Mouse (Mus musculus) MEL (cell line): ENCODE measurements around the gene Olfr279. TPM values are rescaled to one million over a fixed set of nuclear protein-coding genes. Genes with fewer than 3 reads are reported as not detected.
A peak's percentile ranks its signal among the peaks of the same experiment; 100 is the strongest.

Source experiments
- DNase-seq: peaks from one replicate; pipeline ENCODE4 v3.0.0; 2011; ENCODE audit warnings: low read depth, low spot score
- H3K27ac ChIP-seq: 2 replicates; pipeline ENCODE4 v1.5.1; 2012; ENCODE audit warnings: low read depth, mild to moderate bottlenecking, control low read depth, low read length, moderate library complexity; ENCODE audit not compliant: control insufficient read depth
- H3K27me3 ChIP-seq, 2 experiments: fragments of 150-350 bp in 1 of 2; sonication (generic) in 1 of 2; 2 replicates each; pipeline ENCODE4 v1.6.1; 2012; ENCODE audit warnings: low read length in 2 of 2, mild to moderate bottlenecking in 2 of 2, improper control_type of control experiment in 1 of 2, moderate library complexity in 1 of 2; ENCODE audit not compliant: insufficient read depth in 2 of 2, control insufficient read depth in 1 of 2
- H3K36me3 ChIP-seq, 2 experiments: 2 replicates each; pipeline ENCODE4 v1.6.1; 2012 to 2014; ENCODE audit warnings: low read length in 2 of 2, improper control_type of control experiment in 1 of 2, inconsistent platforms in 1 of 2, mild to moderate bottlenecking in 1 of 2; ENCODE audit not compliant: insufficient read depth in 2 of 2, control insufficient read depth in 1 of 2
- H3K4me1 ChIP-seq, 2 experiments: fragments of 150-350 bp in 1 of 2; sonication (generic) in 1 of 2; 2 replicates each; pipeline ENCODE4 v1.6.1; 2012; ENCODE audit warnings: low read length in 2 of 2, improper control_type of control experiment in 1 of 2, mild to moderate bottlenecking in 1 of 2; ENCODE audit not compliant: insufficient read depth in 2 of 2, control insufficient read depth in 1 of 2
- H3K4me3 ChIP-seq, 2 experiments: fragments of 150-350 bp in 1 of 2; sonication (generic) in 1 of 2; 2 replicates each; pipeline ENCODE4 v1.5.1; 2012; ENCODE audit warnings: low read depth in 2 of 2, low read length in 2 of 2, mild to moderate bottlenecking in 2 of 2, moderate library complexity in 2 of 2, control low read depth in 1 of 2, improper control_type of control experiment in 1 of 2; ENCODE audit not compliant: control insufficient read depth in 1 of 2, insufficient read depth in 1 of 2
- H3K79me2 ChIP-seq: 2 replicates; pipeline ENCODE4 v1.6.1; 2012; ENCODE audit warnings: mild to moderate bottlenecking, low read length, moderate library complexity; ENCODE audit not compliant: control insufficient read depth, poor library complexity, insufficient read depth
- H3K9ac ChIP-seq: 2 replicates; pipeline ENCODE4 v1.6.1; 2012; ENCODE audit warnings: low read depth, mild to moderate bottlenecking, control low read depth, low read length, moderate library complexity; ENCODE audit not compliant: control insufficient read depth, poor library complexity, severe bottlenecking
- H3K9me3 ChIP-seq: fragments of 150-350 bp; sonication (generic); replicated peaks from 2 replicates; pipeline ENCODE4 v1.6.1; 2012; ENCODE audit warnings: mild to moderate bottlenecking, low read length, improper control_type of control experiment, moderate library complexity; ENCODE audit not compliant: insufficient read depth
- BHLHE40 ChIP-seq: IDR thresholded peaks from 2 replicates; pipeline ENCODE4 v1.6.1; 2012; ENCODE audit warnings: low read depth, mild to moderate bottlenecking, inconsistent platforms, low read length, improper control_type of control experiment, borderline replicate concordance
- CHD2 ChIP-seq: IDR thresholded peaks from 2 replicates; pipeline ENCODE4 v1.6.1; 2011; ENCODE audit warnings: low read length, improper control_type of control experiment
- CTCF ChIP-seq, 3 experiments: IDR thresholded peaks in 2 of 3; conservative IDR thresholded peaks in 1 of 3; 2 replicates each; pipeline ENCODE4 v1.5.1; 2011 to 2012; ENCODE audit warnings: low read length in 3 of 3, low read depth in 2 of 3, mild to moderate bottlenecking in 2 of 3, improper control_type of control experiment in 1 of 3, inconsistent platforms in 1 of 3, mixed read lengths in 1 of 3, moderate library complexity in 1 of 3; ENCODE audit not compliant: control insufficient read depth in 1 of 3, insufficient read depth in 1 of 3, poor library complexity in 1 of 3, severe bottlenecking in 1 of 3
- E2F4 ChIP-seq: IDR thresholded peaks from 2 replicates; pipeline ENCODE4 v1.6.1; 2011; ENCODE audit warnings: low read depth, low read length, improper control_type of control experiment, borderline replicate concordance
- ELF1 ChIP-seq: IDR thresholded peaks from 2 replicates; pipeline ENCODE4 v1.6.1; 2014; ENCODE audit warnings: low read depth, mild to moderate bottlenecking, inconsistent platforms, low read length, improper control_type of control experiment, moderate library complexity
- EP300 ChIP-seq, 2 experiments: IDR thresholded peaks; 2 replicates each; pipeline ENCODE4 v1.6.1; 2011; ENCODE audit warnings: improper control_type of control experiment in 2 of 2, low read length in 2 of 2, low read depth in 1 of 2, mild to moderate bottlenecking in 1 of 2
- ETS1 ChIP-seq: IDR thresholded peaks from 2 replicates; pipeline ENCODE4 v1.6.1; 2012; ENCODE audit warnings: low read depth, mild to moderate bottlenecking, inconsistent platforms, low read length, improper control_type of control experiment, moderate library complexity
- GABPA ChIP-seq: IDR thresholded peaks from 2 replicates; pipeline ENCODE4 v1.6.1; 2012; ENCODE audit warnings: low read depth, mild to moderate bottlenecking, inconsistent platforms, low read length, improper control_type of control experiment, moderate library complexity
- GATA1 ChIP-seq: IDR thresholded peaks from 2 replicates; pipeline ENCODE4 v1.6.1; 2011; ENCODE audit warnings: low read depth, low read length, improper control_type of control experiment
- JUND ChIP-seq: IDR thresholded peaks from 2 replicates; pipeline ENCODE4 v1.6.1; 2011; ENCODE audit warnings: low read depth, mild to moderate bottlenecking, improper control_type of control experiment, low read length
- MAX ChIP-seq: IDR thresholded peaks from 2 replicates; pipeline ENCODE4 v1.6.1; 2011; ENCODE audit warnings: low read length, improper control_type of control experiment
- MAZ ChIP-seq: IDR thresholded peaks from 2 replicates; pipeline ENCODE4 v1.6.1; 2012; ENCODE audit warnings: low read depth, mild to moderate bottlenecking, inconsistent platforms, low read length, improper control_type of control experiment
- MYC ChIP-seq: IDR thresholded peaks from 2 replicates; pipeline ENCODE4 v1.6.1; 2011; ENCODE audit warnings: low read depth, mild to moderate bottlenecking, low read length, improper control_type of control experiment, moderate library complexity
- POLR2A ChIP-seq, 2 experiments: IDR thresholded peaks; 2 replicates each; pipeline ENCODE4 v1.6.1; 2011 to 2012; ENCODE audit warnings: low read length in 2 of 2, mild to moderate bottlenecking in 2 of 2, control low read depth in 1 of 2, improper control_type of control experiment in 1 of 2, low read depth in 1 of 2, moderate library complexity in 1 of 2; ENCODE audit not compliant: control insufficient read depth in 1 of 2, insufficient read depth in 1 of 2, poor library complexity in 1 of 2
- RAD21 ChIP-seq: IDR thresholded peaks from 2 replicates; pipeline ENCODE4 v1.6.1; 2011; ENCODE audit warnings: mild to moderate bottlenecking, low read depth, low read length, improper control_type of control experiment
- RCOR1 ChIP-seq: IDR thresholded peaks from 2 replicates; pipeline ENCODE4 v1.6.1; 2012; ENCODE audit warnings: low read depth, mild to moderate bottlenecking, inconsistent platforms, low read length, improper control_type of control experiment
- SIN3A ChIP-seq: IDR thresholded peaks from 2 replicates; pipeline ENCODE4 v1.6.1; 2012; ENCODE audit warnings: low read length, improper control_type of control experiment, inconsistent platforms
- SMC3 ChIP-seq: IDR thresholded peaks from 2 replicates; pipeline ENCODE4 v1.6.1; 2011; ENCODE audit warnings: low read depth, low read length, improper control_type of control experiment
- TBP ChIP-seq: IDR thresholded peaks from 2 replicates; pipeline ENCODE4 v1.8.0; 2011; ENCODE audit warnings: low read depth, low read length, improper control_type of control experiment
- TCF12 ChIP-seq: IDR thresholded peaks from 2 replicates; pipeline ENCODE4 v1.6.1; 2014; ENCODE audit warnings: low read depth, mild to moderate bottlenecking, inconsistent platforms, low read length, improper control_type of control experiment, moderate library complexity
- USF1 ChIP-seq: IDR thresholded peaks from 2 replicates; pipeline ENCODE4 v1.6.1; 2014; ENCODE audit warnings: low read depth, mild to moderate bottlenecking, inconsistent platforms, low read length, improper control_type of control experiment, moderate library complexity
- ZC3H11A ChIP-seq: IDR thresholded peaks from 2 replicates; pipeline ENCODE4 v1.6.1; 2012; ENCODE audit warnings: low read depth, mild to moderate bottlenecking, inconsistent platforms, low read length, improper control_type of control experiment
- ZNF384 ChIP-seq: IDR thresholded peaks from 2 replicates; pipeline ENCODE4 v1.6.1; 2012; ENCODE audit warnings: low read depth, mild to moderate bottlenecking, inconsistent platforms, low read length, improper control_type of control experiment
- polyA plus RNA-seq, 2 experiments: library from polyadenylated mRNA; stranded (reverse) in 1 of 2; unstranded in 1 of 2; fragments of >175 nt in 1 of 2; fragments of >200 nt in 1 of 2; gene quantifications; 2 replicates each; pipeline versions ENCODE4 v1.2.1 to v1.2.4; 2012; ENCODE audit warnings: low replicate concordance in 2 of 2, low read depth in 1 of 2; ENCODE audit not compliant: insufficient read length in 2 of 2, insufficient read depth in 1 of 2, missing spikeins in 1 of 2
- total RNA-seq: library from RNA; depleted of rRNA; stranded (reverse); fragments of 300-350 nt; gene quantifications from 2 replicates; pipeline ENCODE4 v1.2.3, GENCODE M21; 2012

The Olfr279 gene
- total and polyA plus RNA-seq, 3 experiments, result under 0.01 to 81.4 (median 0.03) TPM

DNA sequence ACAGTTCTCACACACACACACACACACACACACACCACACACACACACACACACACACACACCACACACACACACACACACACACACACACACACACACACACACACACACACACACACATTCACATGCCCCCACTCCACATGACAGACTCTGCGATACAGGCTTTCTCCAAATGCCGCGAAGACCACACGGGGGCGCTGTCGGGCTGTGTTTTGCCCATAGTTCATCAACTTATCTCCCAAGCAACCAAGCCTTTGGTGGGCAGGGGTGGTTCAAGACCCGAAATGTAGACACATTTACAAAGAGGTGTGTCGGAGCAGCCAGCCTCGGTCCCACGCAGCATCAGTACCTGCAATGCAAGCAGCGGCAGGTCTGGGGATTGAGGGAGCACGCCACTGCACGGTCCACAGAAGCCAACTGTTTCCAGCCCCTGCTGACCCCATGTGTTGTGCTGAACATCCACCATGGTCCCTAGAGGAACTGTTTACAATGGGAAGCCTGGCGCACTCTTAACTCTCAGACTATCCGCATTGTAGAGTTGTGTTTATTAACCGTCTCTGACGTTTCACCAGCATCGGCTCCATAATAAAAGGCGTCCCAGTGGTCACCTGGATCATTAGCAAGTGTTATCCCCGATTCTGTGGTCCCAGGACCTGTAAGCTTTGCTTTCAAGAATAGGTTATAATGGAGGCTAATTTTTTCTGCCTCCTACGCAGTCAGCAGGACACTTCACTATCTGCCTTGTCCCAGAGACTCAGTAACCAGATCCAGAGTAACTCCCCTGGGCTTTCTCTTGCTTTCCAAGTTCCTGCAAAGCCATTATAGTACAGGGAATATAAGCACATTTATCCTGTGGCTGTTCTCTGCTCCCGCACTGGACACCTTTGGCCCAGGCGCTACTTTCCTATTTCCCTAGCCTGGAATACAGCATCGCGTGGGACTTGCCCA lies 18.5 kb downstream of the Olfr279 start:
- Histone ChIP-seq H3K36me3 (peaks cover 0 to 25% of the 10 kb centered on the region in 2 experiments; a peak in 2 of 4 replicates), H3K9ac (peak overlapping the region; percentile 76), H3K27ac (peak overlapping the region; percentile 90), H3K79me2 (no peaks in the 10 kb centered on the region; the same call in 1 of the 2 replicates)
- DNase-seq, result peak; percentile 98
- TF ChIP-seq ETS1 (0 out of 2 replicates have a peak, but pooled peaks have one; percentile 39), ELF1 (0 out of 2 replicates have a peak, but pooled peaks have one; percentile 28), ZNF384 (0 out of 2 replicates have a peak, but pooled peaks have one; percentile 47), TBP (0 out of 2 replicates have a peak, but pooled peaks have one; percentile 32), EP300 (IDR thresholded peaks at IDR 0.05; ENCODE audit: low read depth in 1 of 2, low read length in 2 of 2) (peak in 1 of 2 experiments; percentile 15; a peak in 2 of 4 replicates), MAX (no peak), POLR2A (IDR thresholded peaks at IDR 0.05; ENCODE audit: control insufficient read depth in 1 of 2, insufficient read depth in 1 of 2, low read depth in 1 of 2, low read length in 2 of 2, poor library complexity in 1 of 2) (peak in 1 of 2 experiments; percentile 42; a peak in 1 of 4 replicates), JUND (0 out of 2 replicates have a peak, but pooled peaks have one; percentile 22), USF1 (0 out of 2 replicates have a peak, but pooled peaks have one; percentile 45), TCF12 (no peak), SMC3 (peak; percentile 80), ZC3H11A (peak; percentile 86), MYC (peak; percentile 42; the same call in 1 of the 2 replicates), BHLHE40 (no peak; the same call in 1 of the 2 replicates), MAZ (peak; percentile 89), GATA1 (peak; percentile 54), GABPA (no peak), CHD2 (no peak), RCOR1 (no peak), CTCF (IDR thresholded peaks at IDR 0.05 in 2 of 3, conservative IDR thresholded peaks at IDR 0.05 in 1 of 3; ENCODE audit: control insufficient read depth in 1 of 3, insufficient read depth in 1 of 3, low read depth in 2 of 3, low read length in 3 of 3, poor library complexity in 1 of 3, severe bottlenecking in 1 of 3) (peak; percentile 80 to 98 (median 89)), E2F4 (no peak), RAD21 (peak; percentile 90), SIN3A (peak; percentile 77)
- TF ChIP-seq, all 39 proteins: peak for 16
- Histone ChIP-seq H3K27me3 (no peaks in the 10 kb centered on the region), H3K4me3 (peak overlapping the region; percentile 72 to 73), H3K9me3 (no peaks in the 10 kb centered on the region), H3K4me1 (peaks cover 19 to 40% of the 10 kb centered on the region in 2 experiments)
